Mouse (Mus musculus) lung, adult 18-20 months (tissue): ENCODE measurements around the gene G6pc3.
A peak's percentile ranks its signal among the peaks of the same experiment; 100 is the strongest.

Experiments
- DNase-seq, 2 experiments: peaks; one replicate each; pipeline ENCODE4 v3.0.0; 2022; ENCODE audit warnings: mixed read lengths in 2 of 2

Gene G6pc3

GRCm38 (mm10) chr11:102190848-102191247 lies 1.4 kb downstream of the G6pc3 start:
- no peak for DNase-seq

- DNase-seq: no peak
Measured at GRCm38 (mm10) chr11:102193657-102194440, 4.4 kb downstream of the G6pc3 start.

- peak in 1 of 2 experiments; percentile 1 for DNase-seq
Measured at GRCm38 (mm10) chr11:102196018-102196797, 6.8 kb downstream of the G6pc3 start.

- DNase-seq: peak in 1 of 2 experiments; percentile 0
Measured at GRCm38 (mm10) chr11:102198245-102198644, 8.8 kb downstream of the G6pc3 start.

GRCm38 (mm10) chr11:102199856-102200255 lies 10.4 kb downstream of the G6pc3 start:
- DNase-seq: no peak

GRCm38 (mm10) chr11:102201408-102201821 lies 12.0 kb downstream of the G6pc3 start:
- no peak for DNase-seq

- no peak for DNase-seq
Measured at GRCm38 (mm10) chr11:102206481-102206880, 17.1 kb downstream of the G6pc3 start.

- no peak for DNase-seq
Measured at GRCm38 (mm10) chr11:102207825-102208777, 18.7 kb downstream of the G6pc3 start.

GRCm38 (mm10) chr11:102208846-102209245 lies 19.4 kb downstream of the G6pc3 start:
- DNase-seq: no peak

GRCm38 (mm10) chr11:102209742-102210141 lies 20.3 kb downstream of the G6pc3 start:
- DNase-seq: peak in 1 of 2 experiments; percentile 62

GRCm38 (mm10) chr11:102210185-102210584 lies 20.8 kb downstream of the G6pc3 start:
- DNase-seq: peak in 1 of 2 experiments; percentile 53

- no peak for DNase-seq
Measured at GRCm38 (mm10) chr11:102211011-102211410, 21.6 kb downstream of the G6pc3 start.

GRCm38 (mm10) chr11:102211936-102212341 lies 22.5 kb downstream of the G6pc3 start:
- DNase-seq: no peak

- DNase-seq: no peak
Measured at GRCm38 (mm10) chr11:102214430-102215156, 25.2 kb downstream of the G6pc3 start.

- DNase-seq: no peak
Measured at GRCm38 (mm10) chr11:102215511-102215910, 26.1 kb downstream of the G6pc3 start.

GRCm38 (mm10) chr11:102216056-102216885 lies 26.9 kb downstream of the G6pc3 start:
- peak; percentile 87 to 91 for DNase-seq

GRCm38 (mm10) chr11:102216886-102217240 lies 27.4 kb downstream of the G6pc3 start:
- DNase-seq: no peak

- DNase-seq: peak; percentile 60 to 77
Measured at GRCm38 (mm10) chr11:102217396-102217795, 28.0 kb downstream of the G6pc3 start.

GRCm38 (mm10) chr11:102217876-102218430 lies 28.5 kb downstream of the G6pc3 start:
- DNase-seq: no peak

- DNase-seq: peak; percentile 96 to 98
Measured at GRCm38 (mm10) chr11:102218783-102219182, 29.4 kb downstream of the G6pc3 start.
